Mouse (Mus musculus): ENCODE measurements around the gene Atp6v0d1. TPM values are rescaled to one million over a fixed set of nuclear protein-coding genes. Genes with fewer than 3 reads are reported as not detected.

Gene Atp6v0d1
- polyA plus RNA-seq, 1 experiment from 2014 or later: 110 TPM

- Histone ChIP-seq H3K27ac (replicated peaks) (no peak overlapping the region), H3K4me3 (no peak overlapping the region), H3K9me3 (no peaks in the 10 kb centered on the region), H3K4me1 (no peaks in the 10 kb centered on the region), H3K36me3 (peaks cover 4% of the 10 kb centered on the region; the same call in 1 of the 2 replicates), H3K27me3 (no peaks in the 10 kb centered on the region), H3K9ac (replicated peaks) (no peak overlapping the region), H3K4me2 (replicated peaks) (no peak overlapping the region)
- no peak for ATAC-seq (ENCODE audit: low FRiP score, low read depth)
- WGBS: 88% methylated on average over 6 of the region's 6 CpGs
Measured at GRCm38 (mm10) chr8:105546384-105547350, 19.2 kb downstream of the Atp6v0d1 start.

- WGBS: 73% methylated on average over 3 of the region's 3 CpGs
- Histone ChIP-seq H3K27ac (replicated peaks) (no peak overlapping the region), H3K4me1 (no peaks in the 10 kb centered on the region), H3K4me2 (replicated peaks) (no peak overlapping the region), H3K36me3 (peaks cover 6% of the 10 kb centered on the region; the same call in 1 of the 2 replicates), H3K4me3 (no peak overlapping the region), H3K27me3 (no peaks in the 10 kb centered on the region), H3K9me3 (no peaks in the 10 kb centered on the region), H3K9ac (replicated peaks) (no peak overlapping the region)
- ATAC-seq (ENCODE audit: low FRiP score, low read depth): no peak
Measured at GRCm38 (mm10) chr8:105545249-105545648, 20.6 kb downstream of the Atp6v0d1 start.

DNA sequence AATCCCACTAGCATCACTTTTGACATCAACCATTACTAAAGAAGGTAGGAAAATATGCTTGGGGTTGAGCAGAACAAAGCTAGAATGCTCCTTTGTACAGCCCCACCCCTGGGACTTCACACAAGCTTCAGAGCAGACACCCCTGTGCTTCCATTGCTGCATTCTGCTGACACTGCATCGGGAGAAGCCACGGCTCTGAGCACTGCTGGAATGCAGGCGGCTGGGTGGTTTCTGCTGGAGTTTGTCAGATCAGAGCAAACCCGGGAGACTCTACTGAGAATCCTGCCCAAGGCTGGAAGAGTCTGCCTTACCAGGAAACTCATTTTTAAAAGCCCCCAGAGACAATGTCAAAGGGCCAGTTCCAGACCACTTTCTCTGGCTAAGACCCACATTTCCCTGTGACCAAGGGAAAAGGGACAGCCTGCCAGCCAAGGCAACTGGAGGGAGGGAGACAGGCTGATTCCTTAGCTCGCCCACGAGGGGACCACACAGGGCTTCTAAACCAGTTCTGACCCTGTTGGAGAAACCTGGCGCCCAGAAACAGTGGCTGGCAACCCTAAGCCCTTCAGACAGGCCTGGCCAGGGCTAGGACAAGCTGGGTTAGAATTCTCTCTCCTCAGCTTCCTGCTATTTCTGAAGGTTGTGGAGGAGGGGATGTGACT, 21.2 kb downstream of the Atp6v0d1 start:
- peaks cover 6% of the 10 kb centered on the region; the same call in 1 of the 2 replicates for H3K36me3 ChIP-seq
- no peak overlapping the region for H3K9ac ChIP-seq (replicated peaks)
- H3K27me3 ChIP-seq: no peaks in the 10 kb centered on the region
- H3K4me3 ChIP-seq: no peak overlapping the region
- no peak overlapping the region for H3K4me2 ChIP-seq (replicated peaks)
- 64% methylated on average over 7 of the region's 7 CpGs for WGBS
- no peaks in the 10 kb centered on the region for H3K4me1 ChIP-seq
- H3K27ac ChIP-seq (replicated peaks): no peak overlapping the region
- no peaks in the 10 kb centered on the region for H3K9me3 ChIP-seq
- no peak for ATAC-seq (ENCODE audit: low FRiP score, low read depth)

- ATAC-seq (ENCODE audit: low FRiP score, low read depth): no peak
- 70% methylated on average over 1 of the region's 1 CpGs for WGBS
- H3K36me3 ChIP-seq: peaks cover 15% of the 10 kb centered on the region
Measured at GRCm38 (mm10) chr8:105543703-105544102, 22.1 kb downstream of the Atp6v0d1 start.

GRCm38 (mm10) chr8:105542808-105543207, 23.0 kb downstream of the Atp6v0d1 start:
- H3K4me1 ChIP-seq: no peaks in the 10 kb centered on the region
- no peak overlapping the region for H3K27ac ChIP-seq (replicated peaks)
- peaks cover 24% of the 10 kb centered on the region for H3K36me3 ChIP-seq
- H3K9ac ChIP-seq (replicated peaks): no peak overlapping the region
- H3K4me3 ChIP-seq: no peak overlapping the region
- no peak overlapping the region for H3K4me2 ChIP-seq (replicated peaks)
- no peak for ATAC-seq (ENCODE audit: low FRiP score, low read depth)
- H3K9me3 ChIP-seq: no peaks in the 10 kb centered on the region
- WGBS: 93% methylated on average over 2 of the region's 2 CpGs
- H3K27me3 ChIP-seq: no peaks in the 10 kb centered on the region

More at GRCm38 (mm10) chr8:105543703-105544102, 22.1 kb downstream of the Atp6v0d1 start:
- H3K9ac ChIP-seq (replicated peaks): no peak overlapping the region
- no peak overlapping the region for H3K4me2 ChIP-seq (replicated peaks)
- H3K27ac ChIP-seq (replicated peaks): no peak overlapping the region
- H3K4me3 ChIP-seq: no peak overlapping the region
- H3K4me1 ChIP-seq: no peaks in the 10 kb centered on the region
- H3K9me3 ChIP-seq: no peaks in the 10 kb centered on the region
- H3K27me3 ChIP-seq: no peaks in the 10 kb centered on the region

GRCm38 (mm10) chr8:105542032-105542656, 23.7 kb downstream of the Atp6v0d1 start:
- H3K4me3 ChIP-seq: no peak overlapping the region
- no peak for ATAC-seq (ENCODE audit: low FRiP score, low read depth)
- no peaks in the 10 kb centered on the region for H3K27me3 ChIP-seq
- H3K36me3 ChIP-seq: peaks cover 31% of the 10 kb centered on the region
- H3K9me3 ChIP-seq: no peaks in the 10 kb centered on the region
- no peaks in the 10 kb centered on the region for H3K4me1 ChIP-seq
- WGBS: 87% methylated on average over 3 of the region's 3 CpGs
- H3K27ac ChIP-seq (replicated peaks): no peak overlapping the region
- H3K9ac ChIP-seq (replicated peaks): no peak overlapping the region
- H3K4me2 ChIP-seq (replicated peaks): no peak overlapping the region

DNA sequence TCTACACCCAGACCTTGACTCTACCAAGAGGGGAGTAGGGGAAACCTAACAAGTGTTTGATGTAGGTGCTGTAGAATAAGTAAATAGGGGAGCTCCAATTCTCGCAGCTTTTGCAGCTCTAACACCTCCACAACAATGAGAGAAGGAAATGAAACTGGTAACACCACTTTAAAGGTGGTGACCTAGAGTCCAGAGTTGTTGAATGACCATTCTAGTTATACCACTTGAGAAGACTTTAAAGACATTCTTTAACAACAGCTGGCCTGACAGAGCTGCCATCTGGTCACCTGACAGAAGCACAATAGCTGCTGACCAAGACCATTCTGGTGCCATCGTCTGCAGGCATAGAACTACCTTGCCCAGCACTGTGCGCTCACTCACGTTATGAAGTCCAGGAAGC, 26.9 kb downstream of the Atp6v0d1 start:
- H3K9ac ChIP-seq (replicated peaks): no peak overlapping the region
- WGBS: 92% methylated on average over 4 of the region's 4 CpGs
- peaks cover 44% of the 10 kb centered on the region for H3K36me3 ChIP-seq
- H3K9me3 ChIP-seq: no peaks in the 10 kb centered on the region
- no peaks in the 10 kb centered on the region for H3K4me1 ChIP-seq
- no peak for ATAC-seq (ENCODE audit: low FRiP score, low read depth)
- no peak overlapping the region for H3K4me3 ChIP-seq
- no peaks in the 10 kb centered on the region for H3K27me3 ChIP-seq
- H3K27ac ChIP-seq (replicated peaks): no peak overlapping the region
- H3K4me2 ChIP-seq (replicated peaks): no peak overlapping the region

DNA sequence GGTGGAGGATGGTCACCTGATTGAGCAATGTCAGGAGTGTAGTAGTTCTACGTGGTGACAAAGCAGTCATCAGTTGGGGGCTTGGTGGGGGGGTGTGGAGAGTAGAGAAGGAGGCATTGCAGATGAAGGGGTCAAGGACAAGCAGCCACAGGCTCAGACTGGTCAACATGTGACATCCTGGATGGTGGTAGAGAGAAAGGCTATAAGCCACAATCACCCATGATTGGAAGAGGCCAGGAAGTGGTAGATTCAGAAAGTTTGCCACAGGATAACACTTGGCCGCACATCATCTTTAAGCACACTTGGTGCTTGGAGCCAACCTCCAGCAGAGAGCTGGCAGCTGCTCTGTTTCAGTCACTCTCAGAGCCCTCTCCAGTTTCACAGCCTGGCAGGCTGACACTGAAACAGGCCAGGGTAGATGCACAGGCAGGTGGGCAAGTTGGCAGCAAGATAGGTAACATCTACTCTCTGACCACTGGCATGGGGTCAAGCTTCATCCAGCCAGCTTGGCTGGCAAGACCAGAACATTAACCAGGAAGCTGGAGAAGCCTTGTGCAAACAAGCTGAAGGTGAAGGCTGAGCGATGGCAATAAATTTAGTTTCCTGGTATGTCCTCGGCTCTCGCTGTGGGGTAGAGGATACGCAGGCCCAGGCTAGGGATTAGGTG, 28.7 kb downstream of the Atp6v0d1 start:
- H3K9me3 ChIP-seq: no peaks in the 10 kb centered on the region
- H3K4me2 ChIP-seq (replicated peaks): no peak overlapping the region
- H3K9ac ChIP-seq (replicated peaks): no peak overlapping the region
- no peak overlapping the region for H3K27ac ChIP-seq (replicated peaks)
- 92% methylated on average over 6 of the region's 6 CpGs for WGBS
- H3K36me3 ChIP-seq: peaks cover 44% of the 10 kb centered on the region
- H3K4me3 ChIP-seq: no peak overlapping the region
- ATAC-seq (ENCODE audit: low FRiP score, low read depth): no peak
- H3K4me1 ChIP-seq: peaks cover 7% of the 10 kb centered on the region
- no peaks in the 10 kb centered on the region for H3K27me3 ChIP-seq

DNA sequence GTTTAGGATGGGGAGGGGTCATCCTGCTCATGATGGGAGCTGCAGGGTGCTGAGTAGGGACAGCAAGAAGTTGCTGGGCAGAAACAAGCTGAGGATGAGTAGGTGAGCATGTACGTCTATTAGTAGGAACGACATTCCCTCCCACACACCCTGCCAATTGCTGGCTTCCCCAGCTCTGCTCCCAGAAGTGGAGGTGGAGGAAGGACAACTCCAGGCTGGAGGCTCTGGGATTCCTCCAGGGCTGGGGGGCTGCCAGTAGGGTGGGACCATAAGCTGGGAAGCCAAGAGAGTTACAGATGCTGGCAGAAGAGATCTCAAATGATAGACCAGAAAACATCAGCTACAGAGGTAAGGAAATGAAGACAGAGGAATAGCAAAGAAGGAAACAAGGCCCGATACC, 29.3 kb downstream of the Atp6v0d1 start:
- Histone ChIP-seq H3K9ac (replicated peaks) (no peak overlapping the region), H3K27me3 (no peaks in the 10 kb centered on the region), H3K4me2 (replicated peaks) (no peak overlapping the region), H3K4me3 (no peak overlapping the region), H3K4me1 (peaks cover 7% of the 10 kb centered on the region), H3K9me3 (no peaks in the 10 kb centered on the region), H3K27ac (replicated peaks) (no peak overlapping the region), H3K36me3 (peaks cover 38% of the 10 kb centered on the region)
- ATAC-seq (ENCODE audit: low FRiP score, low read depth): no peak
- 95% methylated on average over 3 of the region's 3 CpGs for WGBS

- Histone ChIP-seq H3K36me3 (peaks cover 50% of the 10 kb centered on the region), H3K4me3 (no peak overlapping the region), H3K4me1 (peaks cover 10% of the 10 kb centered on the region), H3K27ac (replicated peaks) (no peak overlapping the region), H3K9me3 (no peaks in the 10 kb centered on the region), H3K4me2 (replicated peaks) (no peak overlapping the region), H3K27me3 (no peaks in the 10 kb centered on the region), H3K9ac (replicated peaks) (0 out of 2 replicates have a peak overlapping the region, but pooled peaks have one; percentile 24)
- WGBS: 0% methylated on average over 1 of the region's 1 CpGs
- ATAC-seq (ENCODE audit: low FRiP score, low read depth): no peak; the same call in 1 of the 2 replicates
Measured at GRCm38 (mm10) chr8:105533892-105534329, 31.9 kb downstream of the Atp6v0d1 start.

DNA sequence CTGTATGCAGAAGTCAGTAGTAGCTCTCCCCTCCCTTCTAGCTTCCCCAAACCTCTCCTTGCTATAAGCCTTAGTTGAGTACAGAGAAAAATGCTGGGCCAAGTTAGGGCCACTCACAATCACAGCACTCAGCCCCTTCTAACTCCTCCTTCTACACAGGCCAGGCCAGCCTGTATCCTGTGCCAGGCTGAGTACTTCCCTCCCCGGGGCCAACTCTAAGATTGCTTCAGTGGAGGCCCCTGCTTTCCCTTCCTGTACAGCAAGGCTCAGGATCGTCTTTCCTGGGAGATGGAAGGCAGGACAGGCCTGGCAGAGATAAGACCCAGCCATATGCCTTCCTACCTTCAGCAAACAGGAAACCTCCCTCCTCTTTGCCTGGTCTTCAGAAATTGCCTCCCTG, 32.4 kb downstream of the Atp6v0d1 start:
- 0 out of 2 replicates have a peak overlapping the region, but pooled peaks have one; percentile 26 for H3K27ac ChIP-seq (replicated peaks)
- no peak overlapping the region; the same call in 1 of the 2 replicates for H3K9ac ChIP-seq (replicated peaks)
- no peak overlapping the region for H3K4me2 ChIP-seq (replicated peaks)
- H3K36me3 ChIP-seq: peaks cover 49% of the 10 kb centered on the region
- ATAC-seq (ENCODE audit: low FRiP score, low read depth): no peak
- H3K4me1 ChIP-seq: peaks cover 10% of the 10 kb centered on the region
- H3K4me3 ChIP-seq: no peak overlapping the region
- no peaks in the 10 kb centered on the region for H3K9me3 ChIP-seq
- WGBS: 45% methylated on average over 2 of the region's 2 CpGs
- H3K27me3 ChIP-seq: no peaks in the 10 kb centered on the region
